Mouse (Mus musculus) forebrain, embryonic 11.5 days (tissue): ENCODE measurements around the gene Limch1. TPM values are rescaled to one million over a fixed set of nuclear protein-coding genes. Genes with fewer than 3 reads are reported as not detected.

Experiments used
- ATAC-seq: fragments of 200-750 bp; cut with Nextera tagmentation; replicated peaks from 2 replicates; pipeline ENCODE4 v1.8.0; 2017; ENCODE audit warnings: moderate TSS enrichment; ENCODE audit not compliant: low FRiP score
- DNase-seq: peaks from one replicate; pipeline ENCODE4 v3.0.0-alpha.2; 2017; ENCODE audit warnings: low spot score
- H3K27ac ChIP-seq: fragments of 300-500 bp; sonication (generic); 2 replicates; pipeline ENCODE4 v1.5.1; 2014; ENCODE audit warnings: low read depth, low read length
- H3K27me3 ChIP-seq: fragments of 300-500 bp; sonication (generic); 2 replicates; pipeline ENCODE4 v1.6.1; 2014; ENCODE audit warnings: mild to moderate bottlenecking, low read length, mixed read lengths; ENCODE audit not compliant: control insufficient read depth, insufficient read depth
- H3K36me3 ChIP-seq: fragments of 300-500 bp; sonication (generic); 2 replicates; pipeline ENCODE4 v1.6.1; 2014; ENCODE audit warnings: mild to moderate bottlenecking, low read length, moderate library complexity, mixed read lengths; ENCODE audit not compliant: control insufficient read depth, insufficient read depth
- H3K4me1 ChIP-seq: fragments of 300-500 bp; sonication (generic); replicated peaks from 2 replicates; pipeline ENCODE4 v1.6.1; 2014; ENCODE audit warnings: low read length, mixed read lengths; ENCODE audit not compliant: control insufficient read depth, insufficient read depth
- H3K4me2 ChIP-seq: fragments of 300-500 bp; sonication (generic); 2 replicates; pipeline ENCODE4 v1.6.1; 2014; ENCODE audit warnings: low read depth, mild to moderate bottlenecking, low read length, moderate library complexity, mixed read lengths; ENCODE audit not compliant: severe bottlenecking
- H3K4me3 ChIP-seq: fragments of 300-500 bp; sonication (generic); 2 replicates; pipeline ENCODE4 v1.5.1; 2014; ENCODE audit warnings: low read depth, low read length
- H3K9ac ChIP-seq: fragments of 300-500 bp; sonication (generic); 2 replicates; pipeline ENCODE4 v1.6.1; 2014; ENCODE audit warnings: low read length
- H3K9me3 ChIP-seq: fragments of 300-500 bp; sonication (generic); 2 replicates; pipeline ENCODE4 v1.6.1; 2016; ENCODE audit warnings: low read length, mixed read lengths; ENCODE audit not compliant: control insufficient read depth
- WGBS: fragments of 180-500 bp; shearing (Covaris S2); extraction: QIAGEN DNeasy Blood & Tissue Kit; methylation state at CpG from one replicate; pipeline ENCODE4 v1.1.7; 2014; 5-methylcytosine and 5-hydroxymethylcytosine counted together
- polyA plus RNA-seq: library from polyadenylated mRNA; unstranded; fragments of >200 nt; fragmentation: Nextera tagmentation; extraction: Ambion mirVana; gene quantifications from 2 replicates; pipeline ENCODE4 v1.2.1, GENCODE M21; 2014

Gene Limch1
- 39.2 and 41.7 TPM in 2 replicates for polyA plus RNA-seq

DNA sequence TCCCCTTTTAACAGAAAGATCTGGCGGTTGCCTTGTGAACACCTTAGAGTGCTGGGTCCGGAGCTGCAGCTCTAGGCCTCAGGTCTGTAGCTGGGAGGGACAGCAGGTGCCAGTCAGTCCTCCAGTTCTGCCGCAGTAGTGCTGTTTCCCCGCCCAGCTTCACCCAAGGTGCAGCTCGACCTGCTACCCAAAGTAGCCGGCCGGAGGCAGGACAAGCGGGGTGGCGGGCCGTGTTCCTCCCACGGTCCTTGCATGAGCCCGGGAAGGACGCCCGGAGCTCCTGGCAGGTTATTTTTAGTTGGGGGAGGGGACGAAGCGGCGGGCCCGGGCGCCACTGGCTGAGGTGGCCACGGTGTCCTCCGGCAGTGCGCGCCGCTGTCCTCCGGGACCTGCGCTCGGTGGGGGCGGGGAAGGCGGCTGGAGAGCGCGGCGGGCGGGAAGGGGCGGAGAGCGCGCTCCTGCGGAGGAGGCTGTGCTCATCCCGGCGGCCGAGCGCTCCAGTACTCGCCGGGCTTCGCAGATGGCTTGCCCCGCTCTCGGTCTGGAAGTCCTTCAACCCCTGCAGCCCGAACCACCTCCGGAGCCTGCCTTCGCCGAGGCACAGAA lies at the start of gene Limch1:
TSS of gene Limch1 (plus strand) at position 438 of the 606 bp plus-strand sequence.
- no peaks in the 10 kb centered on the region for H3K9me3 ChIP-seq
- H3K36me3 ChIP-seq: no peaks in the 10 kb centered on the region
- peaks cover 9% of the 10 kb centered on the region; the same call in 1 of the 2 replicates for H3K27me3 ChIP-seq
- H3K4me1 ChIP-seq: peaks cover 18% of the 10 kb centered on the region; the same call in 1 of the 2 replicates
- H3K27ac ChIP-seq: no peak within 1 kb of the TSS
- no peak for DNase-seq
- peak; percentile 76 for ATAC-seq
- WGBS: under 1% methylated on average over 41 of the region's 50 CpGs
- H3K4me2 ChIP-seq: peak within 1 kb of the TSS; percentile 85
- H3K4me3 ChIP-seq: peak within 1 kb of the TSS; percentile 54
- peak within 1 kb of the TSS; percentile 65 for H3K9ac ChIP-seq

DNA sequence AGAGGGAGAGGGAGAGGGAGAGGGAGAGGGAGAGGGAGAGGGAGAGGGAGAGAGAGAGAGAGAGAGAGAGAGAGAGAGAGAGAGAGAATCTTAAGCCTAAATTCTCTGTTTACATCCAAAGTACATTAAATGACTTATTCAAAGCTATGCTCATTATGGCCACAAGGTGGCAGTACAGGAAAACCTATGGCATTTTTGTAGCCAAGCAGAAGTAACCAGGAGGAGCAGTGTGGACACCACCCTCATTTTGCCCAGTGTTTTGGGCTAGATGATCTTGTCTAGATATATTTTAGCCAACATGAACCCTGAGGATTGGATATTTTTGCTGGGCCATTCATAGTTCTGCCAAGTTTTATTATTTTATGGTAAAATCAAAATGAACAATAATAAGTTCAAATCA lies 48.5 kb upstream of the Limch1 start:
- Histone ChIP-seq H3K9ac (no peak overlapping the region), H3K27me3 (no peaks in the 10 kb centered on the region), H3K36me3 (no peaks in the 10 kb centered on the region), H3K4me1 (no peaks in the 10 kb centered on the region), H3K4me2 (no peak overlapping the region), H3K27ac (no peak overlapping the region), H3K9me3 (no peaks in the 10 kb centered on the region), H3K4me3 (no peak overlapping the region)
- DNase-seq (no peak), ATAC-seq (no peak)

DNA sequence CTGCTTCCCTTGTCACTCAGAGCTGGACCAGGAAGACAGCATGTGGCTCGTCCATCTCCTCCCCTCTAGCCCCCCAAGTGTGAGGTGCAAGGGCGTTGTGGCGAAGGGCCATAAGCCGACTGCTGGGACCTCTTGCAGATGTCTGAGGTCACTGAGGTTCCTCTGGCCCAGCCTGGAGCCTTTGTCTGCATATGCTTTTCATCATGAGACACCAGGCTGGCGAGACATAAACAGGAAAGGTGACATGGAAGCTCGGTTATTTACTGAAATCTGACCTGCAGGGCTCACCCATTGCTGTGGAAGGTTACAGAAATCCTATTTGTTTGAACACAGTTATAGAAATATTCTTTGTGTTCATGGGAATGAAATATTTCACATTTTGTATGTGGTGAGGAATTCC lies 45.7 kb upstream of the Limch1 start:
- DNase-seq (no peak), ATAC-seq (no peak)
- no peak overlapping the region for H3K27ac ChIP-seq
- no peaks in the 10 kb centered on the region for H3K36me3 ChIP-seq
- H3K9ac ChIP-seq: no peak overlapping the region
- 70% methylated on average over 6 of the region's 6 CpGs for WGBS
- no peaks in the 10 kb centered on the region for H3K27me3 ChIP-seq
- H3K4me3 ChIP-seq: no peak overlapping the region
- H3K4me1 ChIP-seq: no peaks in the 10 kb centered on the region
- H3K4me2 ChIP-seq: no peak overlapping the region
- H3K9me3 ChIP-seq: no peaks in the 10 kb centered on the region

- Histone ChIP-seq H3K4me1 (no peaks in the 10 kb centered on the region), H3K36me3 (no peaks in the 10 kb centered on the region), H3K27ac (no peak overlapping the region), H3K4me3 (no peak overlapping the region), H3K9ac (no peak overlapping the region), H3K4me2 (no peak overlapping the region), H3K9me3 (no peaks in the 10 kb centered on the region), H3K27me3 (no peaks in the 10 kb centered on the region)
- DNase-seq (no peak), ATAC-seq (no peak)
- 93% methylated on average over 4 of the region's 4 CpGs for WGBS
Measured at GRCm38 (mm10) chr5:66701951-66702350, 43.7 kb upstream of the Limch1 start.

- H3K36me3 ChIP-seq: no peaks in the 10 kb centered on the region
- no peak overlapping the region for H3K27ac ChIP-seq
- 53% methylated on average over 10 of the region's 10 CpGs for WGBS
- ATAC-seq: no peak
- no peak overlapping the region for H3K9ac ChIP-seq
- DNase-seq: no peak
- no peaks in the 10 kb centered on the region for H3K4me1 ChIP-seq
- no peak overlapping the region for H3K4me2 ChIP-seq
- H3K9me3 ChIP-seq: no peaks in the 10 kb centered on the region
- H3K4me3 ChIP-seq: no peak overlapping the region
- no peaks in the 10 kb centered on the region for H3K27me3 ChIP-seq
Measured at GRCm38 (mm10) chr5:66703317-66704004, 42.2 kb upstream of the Limch1 start.

DNA sequence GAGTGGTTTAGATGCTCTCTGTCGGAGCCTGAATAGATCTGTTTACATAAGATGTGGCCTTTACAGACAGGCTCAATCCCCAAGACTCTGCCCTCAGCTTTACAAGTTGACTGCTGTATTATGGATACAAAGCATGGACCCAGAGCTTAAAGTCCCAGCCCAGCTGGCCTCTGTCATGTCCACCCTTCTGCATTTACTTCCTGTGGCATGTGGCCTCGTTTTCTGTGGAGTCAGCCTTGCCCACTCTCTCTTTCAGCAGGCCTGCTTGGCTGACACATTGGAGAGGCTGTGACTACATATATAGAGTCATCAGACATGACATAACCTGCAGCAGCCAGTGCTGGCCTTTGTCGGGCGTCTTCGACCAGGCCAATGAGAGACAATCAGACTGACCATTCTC lies 37.8 kb upstream of the Limch1 start:
- DNase-seq (no peak), ATAC-seq (no peak)
- Histone ChIP-seq H3K36me3 (no peaks in the 10 kb centered on the region), H3K4me3 (no peak overlapping the region), H3K9ac (no peak overlapping the region), H3K4me1 (no peaks in the 10 kb centered on the region), H3K27me3 (no peaks in the 10 kb centered on the region), H3K27ac (no peak overlapping the region), H3K9me3 (no peaks in the 10 kb centered on the region), H3K4me2 (no peak overlapping the region)
- 84% methylated on average over 5 of the region's 5 CpGs for WGBS

- DNase-seq (no peak), ATAC-seq (no peak)
- H3K9ac ChIP-seq: no peak overlapping the region
- H3K4me3 ChIP-seq: no peak overlapping the region
- H3K9me3 ChIP-seq: no peaks in the 10 kb centered on the region
- H3K27me3 ChIP-seq: no peaks in the 10 kb centered on the region
- WGBS: 15% methylated on average over 4 of the region's 4 CpGs
- no peak overlapping the region for H3K4me2 ChIP-seq
- no peak overlapping the region for H3K27ac ChIP-seq
- no peaks in the 10 kb centered on the region for H3K4me1 ChIP-seq
- H3K36me3 ChIP-seq: no peaks in the 10 kb centered on the region
Measured at GRCm38 (mm10) chr5:66710445-66711019, 35.1 kb upstream of the Limch1 start.

GRCm38 (mm10) chr5:66712801-66713200 lies 32.8 kb upstream of the Limch1 start:
- H3K27me3 ChIP-seq: no peaks in the 10 kb centered on the region
- no peak overlapping the region for H3K9ac ChIP-seq
- H3K4me3 ChIP-seq: no peak overlapping the region
- DNase-seq: no peak
- H3K36me3 ChIP-seq: no peaks in the 10 kb centered on the region
- no peaks in the 10 kb centered on the region for H3K9me3 ChIP-seq
- H3K4me2 ChIP-seq: no peak overlapping the region
- H3K4me1 ChIP-seq: no peaks in the 10 kb centered on the region
- no peak for ATAC-seq
- WGBS: 76% methylated on average over 6 of the region's 6 CpGs
- H3K27ac ChIP-seq: no peak overlapping the region
